In the genomic region with DNA sequence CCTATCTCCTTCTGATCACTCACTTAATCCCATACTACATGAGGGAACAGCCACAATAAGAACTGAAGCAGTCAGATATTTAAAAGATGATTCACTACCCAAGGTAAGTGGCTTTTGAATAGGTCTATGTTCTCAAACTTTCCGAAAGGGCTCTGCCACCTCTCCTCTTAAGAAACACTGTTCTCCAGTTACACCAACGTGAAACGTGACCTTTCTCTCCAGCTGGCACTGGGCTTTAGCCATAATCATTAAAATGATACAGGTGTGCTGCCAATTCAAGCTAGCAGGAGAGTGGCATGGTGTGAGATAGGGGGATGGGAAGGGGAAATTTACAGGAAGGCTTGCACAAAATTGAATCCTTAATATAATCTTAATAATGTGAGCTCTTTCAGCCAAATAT, we compare ENCODE assay signal across 20 mouse cellular contexts.
"Had no signal": no experiment of that assay in that cellular context is flagged by ENCODE, and none has a peak within 500 bp of the region (broad histone marks: within the 10 kb centered on the region; RNA-seq: fewer than 3 reads in every experiment).

No protein-coding gene starts in this region.

- ATAC-seq: liver, postnatal 0 days; lung, postnatal 0 days; midbrain, embryonic 15.5 days had no signal

- H3K4me1 ChIP-seq: kidney, embryonic 15.5 days; midbrain, embryonic 12.5 days; midbrain, embryonic 15.5 days; neural tube, embryonic 12.5 days; neural tube, embryonic 15.5 days had no signal

- H3K36me3 ChIP-seq: kidney, embryonic 15.5 days; midbrain, embryonic 12.5 days; midbrain, embryonic 15.5 days; neural tube, embryonic 12.5 days; neural tube, embryonic 15.5 days had no signal

- DNase-seq: kidney, adult 11 months; kidney, adult 8-10 months; kidney, postnatal 10 days; kidney, postnatal 36 days; layer of hippocampus, postnatal 36 days; left cerebral cortex, postnatal 4 days; liver, postnatal 0 days; lung, embryonic 14.5 days; right cerebral cortex, adult 18-20 months; thymus, adult 18-20 months; thymus, postnatal 36 days had no signal

- H3K27ac ChIP-seq: kidney, embryonic 15.5 days; liver, embryonic 14.5 days; macrophage; midbrain, embryonic 12.5 days; midbrain, embryonic 15.5 days; neural tube, embryonic 12.5 days; neural tube, embryonic 15.5 days had no signal

- H3K4me3 ChIP-seq: kidney, embryonic 15.5 days; midbrain, embryonic 12.5 days; midbrain, embryonic 15.5 days; neural tube, embryonic 12.5 days; neural tube, embryonic 15.5 days had no signal

- H3K4me2 ChIP-seq: kidney, embryonic 15.5 days; liver, embryonic 11.5 days; lung, embryonic 14.5 days; midbrain, embryonic 12.5 days; midbrain, embryonic 15.5 days; neural tube, embryonic 12.5 days; neural tube, embryonic 15.5 days had no signal

- H3K9me3 ChIP-seq: kidney, embryonic 15.5 days; midbrain, embryonic 12.5 days; midbrain, embryonic 15.5 days; neural tube, embryonic 12.5 days; neural tube, embryonic 15.5 days had no signal

- H3K27me3 ChIP-seq: kidney, embryonic 15.5 days; midbrain, embryonic 12.5 days; midbrain, embryonic 15.5 days; neural tube, embryonic 12.5 days; neural tube, embryonic 15.5 days had no signal

- H3K9ac ChIP-seq: kidney, embryonic 15.5 days; liver, embryonic 14.5 days; liver, postnatal 0 days; lung, embryonic 14.5 days; midbrain, embryonic 12.5 days; midbrain, embryonic 15.5 days; neural tube, embryonic 12.5 days; neural tube, embryonic 15.5 days had no signal
